Mouse (Mus musculus) hindbrain, embryonic 13.5 days (tissue): ENCODE results near the gene H2-Aa. TPM values are rescaled to one million over a fixed set of nuclear protein-coding genes. Genes with fewer than 3 reads are reported as not detected.
A peak's percentile ranks its signal among the peaks of the same experiment; 100 is the strongest.

Source experiments
- ATAC-seq: fragments of 200-750 bp; cut with Nextera tagmentation; 2 replicates; pipeline ENCODE4 v1.8.0; 2017; ENCODE audit warnings: moderate TSS enrichment; ENCODE audit not compliant: low FRiP score
- H3K27ac ChIP-seq: fragments of 300-500 bp; sonication (generic); 2 replicates; pipeline ENCODE4 v1.5.1; 2015; ENCODE audit warnings: inconsistent platforms, mild to moderate bottlenecking, moderate library complexity
- H3K27me3 ChIP-seq: fragments of 300-500 bp; sonication (generic); 2 replicates; pipeline ENCODE4 v1.6.1; 2015; ENCODE audit warnings: mild to moderate bottlenecking, inconsistent platforms
- H3K36me3 ChIP-seq: fragments of 300-500 bp; sonication (generic); 2 replicates; pipeline ENCODE4 v1.6.1; 2015; ENCODE audit warnings: mild to moderate bottlenecking, inconsistent platforms
- H3K4me1 ChIP-seq: fragments of 300-500 bp; sonication (generic); replicated peaks from 2 replicates; pipeline ENCODE4 v1.6.1; 2015; ENCODE audit warnings: inconsistent platforms
- H3K4me2 ChIP-seq: fragments of 300-500 bp; sonication (generic); 2 replicates; pipeline ENCODE4 v1.6.1; 2015; ENCODE audit warnings: inconsistent platforms, mild to moderate bottlenecking, moderate library complexity
- H3K4me3 ChIP-seq: fragments of 300-500 bp; sonication (generic); 2 replicates; pipeline ENCODE4 v1.5.1; 2015; ENCODE audit warnings: mild to moderate bottlenecking, inconsistent platforms
- H3K9ac ChIP-seq: fragments of 300-500 bp; sonication (generic); 2 replicates; pipeline ENCODE4 v1.6.1; 2015; ENCODE audit warnings: mild to moderate bottlenecking, inconsistent platforms
- H3K9me3 ChIP-seq: fragments of 300-500 bp; sonication (generic); 2 replicates; pipeline ENCODE4 v1.6.1; 2016; ENCODE audit warnings: inconsistent platforms
- WGBS: fragments of 180-500 bp; shearing (Covaris S2); methylation state at CpG from one replicate; pipeline ENCODE4 v1.1.7; 2015; 5-methylcytosine and 5-hydroxymethylcytosine counted together
- polyA plus RNA-seq: library from polyadenylated mRNA; unstranded; fragments of >200 nt; fragmentation: Nextera tagmentation; extraction: Ambion mirVana; gene quantifications from 2 replicates; pipeline ENCODE4 v1.2.1, GENCODE M21; 2015

H2-Aa gene
- polyA plus RNA-seq, 1 experiment from 2014 or later = 0.30 TPM

GRCm38 (mm10) chr17:34280499-34281038 lies 7.1 kb downstream of the H2-Aa start:
- Histone ChIP-seq H3K4me2 (no peak overlapping the region), H3K9me3 (0 out of 2 replicates have a peak, but pooled peaks cover 3% of the 10 kb centered on the region), H3K9ac (no peak overlapping the region), H3K4me3 (no peak overlapping the region), H3K27me3 (peaks cover 4% of the 10 kb centered on the region; the same call in 1 of the 2 replicates), H3K27ac (no peak overlapping the region), H3K4me1 (no peaks in the 10 kb centered on the region), H3K36me3 (no peaks in the 10 kb centered on the region)
- 75% methylated on average over 1 of the region's 1 CpGs for WGBS
- ATAC-seq = no peak

GRCm38 (mm10) chr17:34272102-34272501 lies 15.5 kb downstream of the H2-Aa start:
- no peak overlapping the region for H3K4me3 ChIP-seq
- WGBS = 92% methylated on average over 1 of the region's 1 CpGs
- H3K4me1 ChIP-seq = no peaks in the 10 kb centered on the region
- ATAC-seq = no peak
- H3K9me3 ChIP-seq = 0 out of 2 replicates have a peak, but pooled peaks cover 3% of the 10 kb centered on the region
- no peak overlapping the region for H3K4me2 ChIP-seq
- no peaks in the 10 kb centered on the region for H3K36me3 ChIP-seq
- no peak overlapping the region for H3K9ac ChIP-seq
- H3K27me3 ChIP-seq = 0 out of 2 replicates have a peak, but pooled peaks cover 5% of the 10 kb centered on the region
- no peak overlapping the region for H3K27ac ChIP-seq

- H3K4me2 ChIP-seq = no peak overlapping the region
- WGBS = 80% methylated on average over 2 of the region's 2 CpGs
- no peak overlapping the region for H3K27ac ChIP-seq
- peaks cover 10% of the 10 kb centered on the region; the same call in 1 of the 2 replicates for H3K27me3 ChIP-seq
- ATAC-seq = no peak
- no peaks in the 10 kb centered on the region for H3K36me3 ChIP-seq
- no peak overlapping the region for H3K4me3 ChIP-seq
- H3K4me1 ChIP-seq = no peaks in the 10 kb centered on the region
- no peaks in the 10 kb centered on the region for H3K9me3 ChIP-seq
- no peak overlapping the region for H3K9ac ChIP-seq
Observed at GRCm38 (mm10) chr17:34270940-34271339, 16.7 kb downstream of the H2-Aa start.

GRCm38 (mm10) chr17:34270230-34270629 lies 17.4 kb downstream of the H2-Aa start:
- WGBS = 86% methylated on average over 2 of the region's 2 CpGs
- Histone ChIP-seq H3K27me3 (peaks cover 14% of the 10 kb centered on the region), H3K9ac (no peak overlapping the region), H3K4me3 (no peak overlapping the region), H3K27ac (no peak overlapping the region), H3K4me2 (no peak overlapping the region), H3K9me3 (no peaks in the 10 kb centered on the region), H3K36me3 (no peaks in the 10 kb centered on the region), H3K4me1 (peaks cover 2% of the 10 kb centered on the region)
- ATAC-seq = no peak

GRCm38 (mm10) chr17:34269817-34270216 lies 17.8 kb downstream of the H2-Aa start:
- no peak for ATAC-seq
- Histone ChIP-seq H3K27me3 (peaks cover 18% of the 10 kb centered on the region), H3K27ac (no peak overlapping the region), H3K4me3 (no peak overlapping the region), H3K4me2 (no peak overlapping the region), H3K4me1 (peaks cover 6% of the 10 kb centered on the region), H3K9me3 (no peaks in the 10 kb centered on the region), H3K36me3 (no peaks in the 10 kb centered on the region), H3K9ac (no peak overlapping the region)
- 79% methylated on average over 4 of the region's 4 CpGs for WGBS

- Histone ChIP-seq H3K27ac (no peak overlapping the region), H3K36me3 (no peaks in the 10 kb centered on the region), H3K27me3 (peaks cover 28% of the 10 kb centered on the region), H3K4me3 (no peak overlapping the region), H3K4me1 (peaks cover 16% of the 10 kb centered on the region), H3K9ac (no peak overlapping the region), H3K9me3 (no peaks in the 10 kb centered on the region), H3K4me2 (no peak overlapping the region)
- 96% methylated on average over 2 of the region's 2 CpGs for WGBS
- no peak for ATAC-seq
Observed at GRCm38 (mm10) chr17:34268748-34269147, 18.9 kb downstream of the H2-Aa start.

GRCm38 (mm10) chr17:34268262-34268661 lies 19.4 kb downstream of the H2-Aa start:
- Histone ChIP-seq H3K4me2 (no peak overlapping the region), H3K9me3 (no peaks in the 10 kb centered on the region), H3K9ac (no peak overlapping the region), H3K27me3 (peaks cover 33% of the 10 kb centered on the region), H3K4me1 (peaks cover 21% of the 10 kb centered on the region), H3K36me3 (no peaks in the 10 kb centered on the region), H3K27ac (no peak overlapping the region), H3K4me3 (no peak overlapping the region)
- WGBS = 86% methylated on average over 2 of the region's 2 CpGs
- no peak for ATAC-seq

GRCm38 (mm10) chr17:34264452-34265351 lies 22.9 kb downstream of the H2-Aa start:
- Histone ChIP-seq H3K27ac (no peak overlapping the region), H3K4me2 (peak overlapping the region; percentile 98), H3K36me3 (no peaks in the 10 kb centered on the region), H3K27me3 (peaks cover 47% of the 10 kb centered on the region), H3K4me1 (peaks cover 27% of the 10 kb centered on the region), H3K9ac (peak overlapping the region; percentile 66), H3K4me3 (peak overlapping the region; percentile 51), H3K9me3 (no peaks in the 10 kb centered on the region)
- under 1% methylated on average over 90 of the region's 93 CpGs for WGBS
- peak; percentile 36 for ATAC-seq

GRCm38 (mm10) chr17:34263811-34264371 lies 23.7 kb downstream of the H2-Aa start:
- Histone ChIP-seq H3K4me3 (peak overlapping the region; percentile 51), H3K36me3 (no peaks in the 10 kb centered on the region), H3K27ac (no peak overlapping the region), H3K27me3 (peaks cover 50% of the 10 kb centered on the region), H3K9me3 (no peaks in the 10 kb centered on the region), H3K4me1 (peaks cover 27% of the 10 kb centered on the region), H3K4me2 (peak overlapping the region; percentile 98), H3K9ac (peak overlapping the region; percentile 66; the same call in 1 of the 2 replicates)
- ATAC-seq = no peak
- WGBS = 3% methylated on average over 14 of the region's 14 CpGs

- Histone ChIP-seq H3K4me2 (peak overlapping the region; percentile 98), H3K36me3 (no peaks in the 10 kb centered on the region), H3K4me3 (peak overlapping the region; percentile 51), H3K9me3 (no peaks in the 10 kb centered on the region), H3K9ac (0 out of 2 replicates have a peak overlapping the region, but pooled peaks have one; percentile 19), H3K4me1 (peaks cover 27% of the 10 kb centered on the region), H3K27ac (no peak overlapping the region), H3K27me3 (peaks cover 50% of the 10 kb centered on the region)
- WGBS = 0% methylated on average over 8 of the region's 8 CpGs
- ATAC-seq = peak; percentile 81
Observed at GRCm38 (mm10) chr17:34263068-34263467, 24.6 kb downstream of the H2-Aa start.

- Histone ChIP-seq H3K4me3 (no peak overlapping the region), H3K4me1 (peaks cover 27% of the 10 kb centered on the region), H3K36me3 (no peaks in the 10 kb centered on the region), H3K4me2 (no peak overlapping the region), H3K27ac (no peak overlapping the region), H3K27me3 (peaks cover 41% of the 10 kb centered on the region), H3K9me3 (no peaks in the 10 kb centered on the region), H3K9ac (no peak overlapping the region)
- ATAC-seq = peak; percentile 43
- WGBS = 37% methylated on average over 4 of the region's 4 CpGs
Observed at GRCm38 (mm10) chr17:34261502-34261901, 26.1 kb downstream of the H2-Aa start.

- Histone ChIP-seq H3K4me1 (peaks cover 27% of the 10 kb centered on the region), H3K9me3 (no peaks in the 10 kb centered on the region), H3K4me2 (no peak overlapping the region), H3K9ac (no peak overlapping the region), H3K27ac (no peak overlapping the region), H3K27me3 (peaks cover 39% of the 10 kb centered on the region), H3K36me3 (no peaks in the 10 kb centered on the region), H3K4me3 (no peak overlapping the region)
- whole genome bisulfite sequencing = 76% methylated on average over 5 of the region's 5 CpGs
- ATAC-seq = no peak
Observed at GRCm38 (mm10) chr17:34260551-34260950, 27.1 kb downstream of the H2-Aa start.
